Comparison of ENCODE assay signal across 9 mouse cellular contexts in the genomic region with DNA sequence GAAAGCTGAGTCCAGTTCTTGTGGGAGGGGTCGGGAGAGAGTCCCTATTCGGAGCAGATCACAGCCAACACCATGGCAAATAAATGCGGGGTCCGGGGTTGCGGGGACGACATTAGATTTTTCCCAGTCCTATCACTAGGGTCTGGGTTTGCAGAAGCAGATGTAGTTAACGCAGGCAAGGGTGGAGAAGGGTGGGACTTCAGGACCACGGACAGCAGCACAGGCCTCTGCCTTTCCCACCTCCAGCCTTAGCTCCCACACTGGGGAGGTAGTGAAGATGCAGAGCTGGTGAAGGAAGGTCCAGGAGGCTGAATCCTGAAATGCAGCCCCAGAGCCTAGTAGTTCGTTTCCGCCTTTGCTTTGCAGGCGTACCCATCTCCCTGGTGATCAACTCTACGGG. TPM values are rescaled to one million over a fixed set of nuclear protein-coding genes. Genes with fewer than 3 reads are reported as not detected.
A peak's percentile ranks its signal among the peaks of the same experiment; 100 is the strongest.
DNase-seq lines count a peak whose midpoint lies in the region; ATAC-seq and TF ChIP-seq lines count a peak whose summit lies in the region.
"Had no signal": no experiment of that assay in that cellular context is flagged by ENCODE, and none has a peak within 500 bp of the region (broad histone marks: within the 10 kb centered on the region; RNA-seq: fewer than 3 reads in every experiment).

No protein-coding gene starts in this region.

- TF ChIP-seq POLR2A in testis, adult 2 months (IDR thresholded peaks at IDR 0.05; ENCODE audit: control insufficient read depth, low read depth, low read length), result 0 out of 2 replicates have a peak, but pooled peaks have one; percentile 12

- ATAC-seq in CD4-positive, CD25-positive, alpha-beta regulatory T cell, adult 4 months, result no peak

- H3K9me3 ChIP-seq in limb, embryonic 10.5 days (replicated peaks), result no peaks in the 10 kb centered on the region

- intact Hi-C loops in left cerebral cortex, postnatal 36 days (cut with DNase I), result no loop called here

- H3K4me3 ChIP-seq in limb, embryonic 10.5 days, result no peak overlapping the region
- H3K4me3 ChIP-seq in testis, adult 2 months (ENCODE audit: control insufficient read depth, low read depth, low read length), result no peak overlapping the region
- H3K4me3 ChIP-seq: neural tube, embryonic 12.5 days had no signal

- H3K27me3 ChIP-seq in limb, embryonic 10.5 days (ENCODE audit: low read depth, poor library complexity, severe bottlenecking), result peaks cover 9% of the 10 kb centered on the region; the same call in 1 of the 2 replicates
- no peaks in the 10 kb centered on the region for H3K27me3 ChIP-seq in testis, adult 2 months (ENCODE audit: control insufficient read depth, insufficient read depth, low read length)
- H3K27me3 ChIP-seq: neural tube, embryonic 12.5 days had no signal

- H3K4me1 ChIP-seq in limb, embryonic 10.5 days, result peaks cover 22% of the 10 kb centered on the region
- H3K4me1 ChIP-seq in testis, adult 2 months (ENCODE audit: control insufficient read depth, insufficient read depth, low read length), result no peaks in the 10 kb centered on the region
- H3K4me1 ChIP-seq: neural tube, embryonic 12.5 days had no signal

- no peak overlapping the region for H3K27ac ChIP-seq in limb, embryonic 10.5 days
- H3K27ac ChIP-seq in testis, adult 2 months (ENCODE audit: control insufficient read depth, insufficient read depth, low read depth, low read length), result no peak overlapping the region
- H3K27ac ChIP-seq: neural tube, embryonic 12.5 days had no signal

- no peaks in the 10 kb centered on the region for H3K36me3 ChIP-seq in limb, embryonic 10.5 days
- H3K36me3 ChIP-seq in testis, adult 2 months (ENCODE audit: control insufficient read depth, insufficient read depth, low read length), result no peaks in the 10 kb centered on the region
- H3K36me3 ChIP-seq: neural tube, embryonic 12.5 days had no signal

- no peak for TF ChIP-seq CTCF in testis, adult 2 months (IDR thresholded peaks at IDR 0.05; ENCODE audit: control insufficient read depth, insufficient read depth, insufficient replicate concordance, low read depth, low read length)

- 41% methylated on average over 12 of the region's 12 CpGs for WGBS in limb, embryonic 10.5 days

- peak; percentile 31 for DNase-seq in CD4-positive, CD25-positive, alpha-beta regulatory T cell, adult 2 months (ENCODE audit: low read depth, low spot score)
- DNase-seq in right cerebral cortex, postnatal 4 days, result peak; percentile 14
- no peak for DNase-seq in right cerebral cortex, adult 18-20 months
- DNase-seq in limb, embryonic 10.5 days (ENCODE audit: low spot score), result peak; percentile 88
- DNase-seq in left cerebral cortex, postnatal 36 days (ENCODE audit: low spot score in 2 of 2), result no peak
- DNase-seq in frontal cortex, postnatal 25 days (ENCODE audit: low spot score in 2 of 2), result no peak

RNA-seq across cellular contexts. Expression of a gene that starts 31.9 kb away (rescaled TPM):
- under 1 TPM; 0.36 to 0.48 TPM for polyA plus RNA-seq in CD4-positive, CD25-positive, alpha-beta regulatory T cell, adult 4 months (2017; shearing (Covaris generic))
- polyA plus RNA-seq in limb, embryonic 10.5 days (2016; fragmentation: Nextera tagmentation; extraction: Ambion mirVana), result 0.19 TPM in 1 of 2 replicates, not detected in the other
- polyA plus RNA-seq in testis, adult 2 months (2012; rRNA removed), result 4.1 and 5.3 TPM in 2 replicates
- under 1 TPM; 0.54 TPM for total RNA-seq in left cerebral cortex, postnatal 36 days (2021)

Comparison
In these comparisons a context has a peak if more than half of its experiments do, and no peak if none do; other contexts are left out.
1. DNase-seq: peak in CD4-positive, CD25-positive, alpha-beta regulatory T cell, adult 2 months (single experiment), right cerebral cortex, postnatal 4 days (single experiment) and limb, embryonic 10.5 days (single experiment); none in right cerebral cortex, adult 18-20 months (single experiment), left cerebral cortex, postnatal 36 days (0 of 2) and frontal cortex, postnatal 25 days (0 of 2).